Mouse (Mus musculus) liver, adult (tissue): Measurements from ENCODE around the gene Kri1.

Source experiments
- GATA4 ChIP-seq: IDR thresholded peaks from 2 replicates; pipeline ENCODE4 v1.6.1; 2014; ENCODE audit warnings: mild to moderate bottlenecking, low read length; ENCODE audit not compliant: insufficient replicate concordance

The Kri1 gene

DNA sequence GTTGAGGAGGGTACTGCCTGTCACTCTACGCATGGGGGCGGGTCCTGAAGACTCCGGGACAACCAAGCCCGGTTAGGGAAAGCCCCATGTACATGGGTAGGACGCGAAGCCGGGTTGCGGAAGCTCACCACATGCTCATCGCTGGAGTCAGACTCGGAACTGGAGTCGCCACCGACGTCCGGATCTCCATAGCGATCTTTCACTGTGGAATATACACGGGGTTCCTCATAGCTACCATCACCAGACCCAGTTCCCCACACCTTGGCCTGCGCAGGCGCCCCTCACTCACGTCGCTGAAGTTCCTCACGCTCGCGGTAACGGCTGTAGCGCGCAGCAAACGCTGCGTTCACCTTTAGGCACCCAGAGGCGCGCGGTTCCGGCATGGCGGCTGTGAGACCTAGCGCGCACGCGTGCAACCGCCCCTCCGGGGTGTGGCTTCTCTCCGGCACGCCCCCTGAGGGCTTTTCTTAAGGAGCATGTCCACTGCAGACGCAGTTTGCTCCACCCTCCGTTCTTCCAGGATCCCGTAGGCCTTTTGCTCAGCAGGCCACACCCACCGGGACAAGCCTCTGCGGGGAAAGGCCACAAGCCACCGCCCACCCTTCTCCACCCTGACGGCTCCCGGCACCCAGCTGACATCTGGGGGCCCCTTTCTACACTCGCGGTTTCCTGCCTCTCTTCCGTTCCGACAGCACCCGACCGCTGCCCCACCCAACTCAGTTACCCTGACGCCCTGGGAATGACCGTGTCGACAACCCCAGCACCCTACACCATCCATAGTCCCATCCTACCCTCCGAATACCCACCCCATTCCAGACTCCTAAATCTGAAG lies at the start of gene Kri1:
Gene Kri1, minus strand, starts transcription at position 399 of the 832 bp plus-strand sequence.
- TF ChIP-seq GATA4, result no peak

- TF ChIP-seq GATA4, result no peak
Observed at GRCm38 (mm10) chr9:21336491-21336890, 48.7 kb upstream of the Kri1 start.

DNA sequence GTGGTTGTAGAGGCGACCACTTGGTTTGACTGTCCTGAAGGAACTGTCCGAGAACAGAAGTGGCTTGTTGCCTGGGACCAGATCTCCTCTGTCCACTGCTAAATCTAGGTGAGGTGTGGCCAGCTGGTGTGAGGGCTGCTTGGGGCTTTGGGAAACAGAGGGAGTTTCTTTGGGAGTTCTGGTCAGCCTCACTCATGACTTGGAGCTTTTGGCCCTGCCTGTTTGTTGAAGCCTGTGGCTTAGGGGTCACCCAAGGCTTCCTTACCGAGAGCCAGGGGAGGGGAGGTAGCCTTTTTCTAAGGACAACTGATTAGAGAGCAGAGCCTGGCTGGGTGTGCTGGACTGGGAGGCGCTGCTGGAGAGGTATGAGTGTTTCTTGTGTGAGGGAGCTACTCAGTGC lies 47.6 kb upstream of the Kri1 start:
- no peak for TF ChIP-seq GATA4

DNA sequence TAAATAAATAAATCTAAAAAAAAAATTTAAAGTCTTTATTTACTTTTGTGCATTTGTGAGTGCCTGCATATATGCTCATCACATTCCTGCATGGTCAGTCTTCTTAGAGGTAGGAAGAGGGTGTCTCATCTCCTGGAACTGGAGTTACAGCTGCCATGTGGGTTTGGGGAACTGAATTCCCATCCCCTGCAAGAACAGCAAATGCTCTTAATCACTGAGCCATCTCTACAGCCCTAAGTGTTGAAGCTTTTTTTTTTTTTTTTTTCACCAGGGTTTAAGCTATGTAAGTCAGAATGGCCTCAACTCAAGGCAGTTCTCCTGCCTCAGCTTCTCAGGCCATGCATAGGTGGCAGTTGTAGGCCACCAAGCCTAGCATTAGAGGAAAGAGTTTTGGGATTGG lies 47.0 kb upstream of the Kri1 start:
- TF ChIP-seq GATA4, result no peak

DNA sequence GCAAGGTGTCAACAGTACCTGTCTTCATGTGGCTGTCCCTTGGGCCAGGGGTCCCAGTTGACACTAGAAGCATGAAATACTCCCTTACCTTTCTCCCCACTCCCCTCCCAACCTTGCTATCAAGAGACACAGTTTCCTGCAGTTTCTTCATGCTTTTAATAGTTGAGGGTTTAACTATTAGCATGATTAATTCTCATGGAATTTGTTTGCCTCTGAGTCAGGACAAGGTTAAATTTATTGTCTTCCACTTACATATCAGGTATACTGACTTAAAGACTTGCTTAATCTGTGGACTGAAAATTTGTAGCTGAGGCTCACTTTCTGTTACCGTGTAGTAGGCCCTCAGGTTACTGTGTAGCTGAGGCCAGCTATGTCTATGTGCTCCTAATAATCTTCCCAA lies 45.8 kb upstream of the Kri1 start:
- TF ChIP-seq GATA4, result no peak

GRCm38 (mm10) chr9:21332161-21333061 lies 44.6 kb upstream of the Kri1 start:
- no peak for TF ChIP-seq GATA4

DNA sequence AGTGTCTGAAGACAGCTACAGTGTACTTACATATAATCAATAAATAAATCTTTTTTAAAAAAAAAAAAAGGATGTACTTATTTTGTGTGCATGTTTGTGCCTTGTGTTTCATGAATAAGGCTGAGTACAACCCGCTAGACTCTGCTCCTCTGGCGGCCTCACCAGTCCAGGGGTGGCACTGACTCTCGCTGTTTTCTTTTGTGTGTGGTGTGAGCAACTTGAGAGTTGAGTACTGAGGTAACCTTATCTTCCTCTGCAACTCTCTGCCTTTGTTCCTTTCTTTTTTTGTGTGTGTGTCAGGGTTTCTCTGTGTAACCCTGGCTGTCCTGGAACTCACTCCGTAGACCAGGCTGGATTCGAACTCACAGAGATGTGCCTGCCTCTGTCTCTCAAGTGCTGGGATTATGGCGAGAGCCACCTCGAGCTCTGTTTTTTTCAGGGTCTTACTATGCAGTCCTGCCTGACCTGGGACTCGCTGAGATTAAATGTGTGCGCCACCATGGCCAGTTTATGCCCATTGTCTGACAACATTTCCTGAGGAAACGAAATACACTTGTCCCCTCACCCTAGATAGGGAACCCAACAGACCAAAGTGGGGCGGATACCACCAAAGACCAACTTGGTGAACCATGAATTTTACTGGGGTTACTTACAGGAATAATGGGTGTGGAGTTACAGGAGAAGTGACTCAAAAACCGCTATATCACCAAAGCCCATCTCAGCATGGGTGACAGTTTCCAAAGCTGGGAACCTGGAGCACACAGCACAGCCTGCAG lies 43.8 kb upstream of the Kri1 start:
- no peak for TF ChIP-seq GATA4

DNA sequence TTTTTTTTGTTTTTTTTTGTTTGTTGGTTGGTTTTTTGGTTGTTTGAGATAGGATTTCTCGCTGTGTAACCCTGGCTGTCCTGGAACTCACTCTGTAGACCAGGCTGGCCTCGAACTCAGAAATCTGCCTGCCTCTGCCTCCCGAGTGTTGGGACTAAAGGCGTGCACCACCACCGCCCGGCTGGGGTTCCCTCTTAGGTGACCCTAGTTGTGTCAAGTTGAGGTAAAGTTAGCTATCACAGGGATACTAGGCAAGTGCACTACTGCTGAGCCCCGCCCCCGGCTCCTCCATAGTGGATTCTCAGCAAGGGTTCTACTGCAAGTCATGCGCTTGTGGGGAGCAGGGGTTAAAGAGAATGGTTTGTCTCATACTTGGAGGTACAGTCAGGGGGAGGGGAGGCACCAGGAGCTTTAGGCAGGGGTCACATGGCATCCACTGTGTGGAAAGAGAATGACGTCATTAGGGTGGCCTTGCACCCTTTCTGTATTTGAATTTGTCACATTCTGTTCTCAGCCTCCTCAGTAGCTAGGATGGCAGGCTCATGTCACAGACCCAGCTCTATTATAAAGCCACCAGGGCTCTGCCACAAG lies 42.0 kb upstream of the Kri1 start:
- TF ChIP-seq GATA4, result no peak

DNA sequence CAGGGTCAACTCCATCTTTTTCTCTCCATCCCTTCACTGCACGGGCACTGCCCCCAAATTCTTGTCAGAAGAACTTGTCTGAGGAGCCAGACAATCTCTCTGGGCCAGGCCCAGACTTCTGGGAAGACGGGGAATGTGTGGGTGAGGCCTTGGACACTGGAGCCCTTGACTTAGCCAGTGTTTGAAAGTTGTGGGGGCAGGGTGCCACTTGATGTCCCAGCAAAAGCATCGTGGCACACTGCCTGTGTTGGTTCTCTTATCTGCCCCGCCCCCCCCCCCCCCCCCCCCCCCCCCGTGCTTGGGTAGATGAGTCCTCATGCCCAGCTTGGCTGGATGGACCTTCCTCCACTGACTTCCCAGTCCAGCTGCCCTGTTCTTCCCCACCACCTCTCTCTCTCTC lies 41.3 kb upstream of the Kri1 start:
- TF ChIP-seq GATA4, result no peak

GRCm38 (mm10) chr9:21328041-21328440 lies 40.3 kb upstream of the Kri1 start:
- no peak for TF ChIP-seq GATA4

GRCm38 (mm10) chr9:21327569-21327968 lies 39.8 kb upstream of the Kri1 start:
- TF ChIP-seq GATA4, result no peak

DNA sequence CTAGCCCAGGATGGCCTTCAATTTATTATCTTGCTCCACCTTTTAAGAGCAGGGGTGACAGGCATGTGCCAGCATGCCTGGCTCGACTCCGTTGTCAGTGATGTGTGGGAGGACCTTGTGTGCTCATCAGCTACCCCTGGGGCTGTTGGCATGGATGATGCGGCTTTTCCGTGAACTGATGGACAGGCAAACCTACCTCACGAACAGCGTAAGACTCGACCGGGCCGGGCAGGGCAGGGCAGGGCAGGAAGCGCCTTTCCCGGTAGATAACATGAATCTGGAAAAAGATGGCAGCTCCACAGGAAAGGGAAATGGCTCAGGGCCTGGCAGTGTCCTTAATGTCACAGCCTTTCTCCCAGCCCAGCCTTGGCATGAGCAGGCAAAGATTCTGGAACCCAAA lies 36.5 kb upstream of the Kri1 start:
- TF ChIP-seq GATA4, result peak; percentile 25; the same call in 1 of the 2 replicates

GRCm38 (mm10) chr9:21322211-21322916 lies 34.6 kb upstream of the Kri1 start:
- TF ChIP-seq GATA4, result no peak

DNA sequence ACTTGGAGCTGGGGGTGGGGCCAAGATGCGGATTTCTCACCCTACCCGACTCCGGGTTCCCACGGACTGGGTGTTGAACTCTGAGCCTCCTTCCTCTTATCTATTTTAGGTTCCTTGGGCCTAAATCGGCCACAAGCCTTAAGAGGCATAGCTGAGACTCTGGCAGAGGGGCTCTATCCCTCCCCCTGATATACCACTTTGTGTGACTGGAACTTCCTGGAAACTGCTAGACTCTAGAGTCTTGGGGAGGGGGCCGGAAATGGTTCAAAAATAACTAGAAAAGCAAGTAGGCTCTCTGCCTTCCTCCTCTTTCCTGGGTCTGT lies 33.7 kb upstream of the Kri1 start:
- no peak for TF ChIP-seq GATA4

DNA sequence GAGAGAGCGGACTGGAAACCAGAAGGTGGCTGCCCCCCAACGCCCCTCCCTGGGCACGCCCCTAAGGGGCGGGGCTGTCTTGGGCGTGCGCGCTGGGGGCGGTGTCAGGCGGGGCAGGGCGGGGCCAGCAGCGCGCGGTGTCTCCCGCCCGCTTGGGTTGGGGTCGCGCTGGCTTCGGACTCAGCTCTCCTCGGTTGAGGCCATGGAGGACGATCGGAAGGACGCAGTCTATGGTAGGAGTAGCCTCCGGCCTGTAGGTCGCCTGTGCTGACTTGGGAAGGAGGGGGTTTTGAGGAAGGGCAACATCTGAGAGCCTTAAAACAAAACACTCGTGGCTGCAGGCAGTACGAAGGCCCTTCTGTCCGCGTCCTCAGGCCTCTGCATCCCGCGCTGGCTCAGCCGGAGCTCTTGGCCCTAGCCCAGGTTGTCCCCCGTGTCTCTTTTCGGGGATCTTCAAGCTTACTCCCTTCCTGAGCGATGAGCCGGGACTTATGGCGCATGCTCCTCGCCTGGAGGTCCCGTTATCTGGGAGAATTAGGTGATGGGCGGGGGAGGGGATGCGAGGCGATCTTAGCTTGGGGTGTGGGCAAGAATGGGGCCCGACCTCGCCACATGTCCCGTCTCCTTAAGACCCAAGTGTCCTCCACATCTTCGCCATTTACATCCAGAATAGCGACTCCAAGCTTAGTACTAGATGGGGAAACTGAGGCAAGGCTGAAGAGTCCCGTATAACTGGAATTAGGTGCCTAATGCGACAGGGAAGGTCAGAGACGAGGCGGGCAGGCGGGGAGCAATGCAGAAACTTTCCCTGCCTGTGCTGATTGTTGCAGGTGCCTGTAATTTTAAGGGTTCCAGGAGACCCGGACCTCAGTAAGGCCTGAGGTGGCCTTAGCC lies 33.1 kb upstream of the Kri1 start, which contains the start of gene Slc44a2:
Gene Slc44a2, plus strand, starts transcription at position 80 of the 894 bp plus-strand sequence.
- TF ChIP-seq GATA4, result no peak
